Mouse (Mus musculus) hindbrain, embryonic 12.5 days (tissue): ENCODE measurements at regions not wholly inside any gene's neighbourhood (a gene's known extent, or its start where the extent isn't known, plus 50 kb on each side); places are given as distances from the start of the nearest gene placed in this dataset.

Experiments
- ATAC-seq: fragments of 200-750 bp; cut with Nextera tagmentation; 2 replicates; pipeline ENCODE4 v1.8.0; 2017; ENCODE audit warnings: moderate TSS enrichment; ENCODE audit not compliant: low FRiP score
- H3K27ac ChIP-seq: fragments of 300-500 bp; sonication (generic); 2 replicates; pipeline ENCODE4 v1.5.1; 2016; ENCODE audit warnings: mild to moderate bottlenecking
- H3K27me3 ChIP-seq: fragments of 300-500 bp; sonication (generic); 2 replicates; pipeline ENCODE4 v1.6.1; 2016; ENCODE audit warnings: mild to moderate bottlenecking
- H3K36me3 ChIP-seq: fragments of 300-500 bp; sonication (generic); 2 replicates; pipeline ENCODE4 v1.6.1; 2016; ENCODE audit warnings: mild to moderate bottlenecking
- H3K4me1 ChIP-seq: fragments of 300-500 bp; sonication (generic); 2 replicates; pipeline ENCODE4 v1.6.1; 2016
- H3K4me2 ChIP-seq: fragments of 300-500 bp; sonication (generic); replicated peaks from 2 replicates; pipeline ENCODE4 v1.6.1; 2016; ENCODE audit warnings: mild to moderate bottlenecking
- H3K4me3 ChIP-seq: fragments of 300-500 bp; sonication (generic); 2 replicates; pipeline ENCODE4 v1.5.1; 2016; ENCODE audit warnings: mild to moderate bottlenecking
- H3K9ac ChIP-seq: fragments of 300-500 bp; sonication (generic); 2 replicates; pipeline ENCODE4 v1.6.1; 2016; ENCODE audit warnings: mild to moderate bottlenecking, moderate library complexity
- H3K9me3 ChIP-seq: fragments of 300-500 bp; sonication (generic); replicated peaks from 2 replicates; pipeline ENCODE4 v1.6.1; 2016; ENCODE audit warnings: mild to moderate bottlenecking
- WGBS: fragments of 180-500 bp; shearing (Covaris S2); methylation state at CpG from one replicate; pipeline ENCODE4 v1.1.7; 2016; 5-methylcytosine and 5-hydroxymethylcytosine counted together

- no peak overlapping the region for H3K4me3 ChIP-seq
- no peaks in the 10 kb centered on the region for H3K9me3 ChIP-seq
- no peak for ATAC-seq
- H3K4me1 ChIP-seq = no peaks in the 10 kb centered on the region
- H3K36me3 ChIP-seq = no peaks in the 10 kb centered on the region
- no peak overlapping the region for H3K4me2 ChIP-seq
- H3K9ac ChIP-seq = no peak overlapping the region
- H3K27me3 ChIP-seq = no peaks in the 10 kb centered on the region
- H3K27ac ChIP-seq = no peak overlapping the region
- 89% methylated on average over 4 of the region's 4 CpGs for WGBS
Observed at GRCm38 (mm10) chr9:112608932-112609331, 373.2 kb upstream of the Arpp21 start.

GRCm38 (mm10) chr9:112607221-112607620, 371.5 kb upstream of the Arpp21 start:
- Histone ChIP-seq H3K36me3 (no peaks in the 10 kb centered on the region), H3K4me3 (no peak overlapping the region), H3K9ac (no peak overlapping the region), H3K4me2 (no peak overlapping the region), H3K27ac (no peak overlapping the region), H3K4me1 (no peaks in the 10 kb centered on the region), H3K27me3 (no peaks in the 10 kb centered on the region), H3K9me3 (no peaks in the 10 kb centered on the region)
- WGBS = 79% methylated on average over 3 of the region's 3 CpGs
- no peak for ATAC-seq

- H3K4me3 ChIP-seq = no peak overlapping the region
- no peaks in the 10 kb centered on the region for H3K9me3 ChIP-seq
- no peaks in the 10 kb centered on the region for H3K27me3 ChIP-seq
- no peaks in the 10 kb centered on the region for H3K36me3 ChIP-seq
- no peak overlapping the region for H3K9ac ChIP-seq
- no peaks in the 10 kb centered on the region for H3K4me1 ChIP-seq
- no peak overlapping the region for H3K27ac ChIP-seq
- H3K4me2 ChIP-seq = no peak overlapping the region
- no peak for ATAC-seq
Observed at GRCm38 (mm10) chr9:112595731-112596130, 360.0 kb upstream of the Arpp21 start.

- Histone ChIP-seq H3K27me3 (no peaks in the 10 kb centered on the region), H3K4me3 (no peak overlapping the region), H3K9ac (no peak overlapping the region), H3K9me3 (no peaks in the 10 kb centered on the region), H3K27ac (no peak overlapping the region), H3K4me2 (no peak overlapping the region), H3K36me3 (no peaks in the 10 kb centered on the region), H3K4me1 (no peaks in the 10 kb centered on the region)
- 66% methylated on average over 3 of the region's 3 CpGs for WGBS
- no peak for ATAC-seq
Observed at GRCm38 (mm10) chr9:112590241-112590640, 354.5 kb upstream of the Arpp21 start.

GRCm38 (mm10) chr9:112573316-112573715, 337.6 kb upstream of the Arpp21 start:
- H3K4me3 ChIP-seq = no peak overlapping the region
- H3K27ac ChIP-seq = no peak overlapping the region
- no peaks in the 10 kb centered on the region for H3K9me3 ChIP-seq
- H3K36me3 ChIP-seq = no peaks in the 10 kb centered on the region
- no peak for ATAC-seq
- no peak overlapping the region for H3K9ac ChIP-seq
- H3K4me2 ChIP-seq = no peak overlapping the region
- no peaks in the 10 kb centered on the region for H3K27me3 ChIP-seq
- WGBS = 61% methylated on average over 3 of the region's 3 CpGs
- no peaks in the 10 kb centered on the region for H3K4me1 ChIP-seq

GRCm38 (mm10) chr9:112561348-112561747, 325.6 kb upstream of the Arpp21 start:
- ATAC-seq = no peak
- Histone ChIP-seq H3K36me3 (no peaks in the 10 kb centered on the region), H3K9me3 (no peaks in the 10 kb centered on the region), H3K4me3 (no peak overlapping the region), H3K4me2 (no peak overlapping the region), H3K4me1 (no peaks in the 10 kb centered on the region), H3K27me3 (no peaks in the 10 kb centered on the region), H3K9ac (no peak overlapping the region), H3K27ac (no peak overlapping the region)

GRCm38 (mm10) chr9:112560226-112560625, 324.5 kb upstream of the Arpp21 start:
- Histone ChIP-seq H3K36me3 (no peaks in the 10 kb centered on the region), H3K27ac (no peak overlapping the region), H3K4me3 (no peak overlapping the region), H3K4me1 (no peaks in the 10 kb centered on the region), H3K9me3 (no peaks in the 10 kb centered on the region), H3K9ac (no peak overlapping the region), H3K27me3 (no peaks in the 10 kb centered on the region), H3K4me2 (no peak overlapping the region)
- WGBS = 80% methylated on average over 4 of the region's 4 CpGs
- no peak for ATAC-seq

- Histone ChIP-seq H3K4me3 (no peak overlapping the region), H3K4me1 (no peaks in the 10 kb centered on the region), H3K9me3 (no peaks in the 10 kb centered on the region), H3K27me3 (no peaks in the 10 kb centered on the region), H3K4me2 (no peak overlapping the region), H3K9ac (no peak overlapping the region), H3K27ac (no peak overlapping the region), H3K36me3 (no peaks in the 10 kb centered on the region)
- 79% methylated on average over 2 of the region's 2 CpGs for WGBS
- no peak for ATAC-seq
Observed at GRCm38 (mm10) chr9:112537924-112538323, 302.2 kb upstream of the Arpp21 start.

- 75% methylated on average over 5 of the region's 5 CpGs for WGBS
Observed at GRCm38 (mm10) chr9:112525377-112525776, 289.6 kb upstream of the Arpp21 start.

GRCm38 (mm10) chr9:112523251-112523650, 287.5 kb upstream of the Arpp21 start:
- Histone ChIP-seq H3K27ac (no peak overlapping the region), H3K36me3 (no peaks in the 10 kb centered on the region), H3K4me3 (no peak overlapping the region), H3K4me2 (no peak overlapping the region), H3K4me1 (no peaks in the 10 kb centered on the region), H3K9ac (no peak overlapping the region), H3K9me3 (no peaks in the 10 kb centered on the region), H3K27me3 (no peaks in the 10 kb centered on the region)
- no peak for ATAC-seq
- 85% methylated on average over 3 of the region's 3 CpGs for WGBS

More at GRCm38 (mm10) chr9:112525377-112525776, 289.6 kb upstream of the Arpp21 start:
- no peaks in the 10 kb centered on the region for H3K9me3 ChIP-seq
- no peaks in the 10 kb centered on the region for H3K4me1 ChIP-seq
- no peak overlapping the region for H3K9ac ChIP-seq
- H3K27me3 ChIP-seq = no peaks in the 10 kb centered on the region
- no peaks in the 10 kb centered on the region for H3K36me3 ChIP-seq
- H3K4me2 ChIP-seq = no peak overlapping the region
- no peak overlapping the region for H3K27ac ChIP-seq
- no peak for ATAC-seq
- no peak overlapping the region for H3K4me3 ChIP-seq

GRCm38 (mm10) chr9:112510716-112511115, 275.0 kb upstream of the Arpp21 start:
- 82% methylated on average over 2 of the region's 2 CpGs for WGBS
- no peaks in the 10 kb centered on the region for H3K27me3 ChIP-seq
- H3K27ac ChIP-seq = no peak overlapping the region
- H3K4me1 ChIP-seq = no peaks in the 10 kb centered on the region
- no peak for ATAC-seq
- H3K36me3 ChIP-seq = no peaks in the 10 kb centered on the region
- no peaks in the 10 kb centered on the region for H3K9me3 ChIP-seq
- no peak overlapping the region for H3K4me3 ChIP-seq
- no peak overlapping the region for H3K4me2 ChIP-seq
- H3K9ac ChIP-seq = no peak overlapping the region

GRCm38 (mm10) chr9:112506871-112507270, 271.1 kb upstream of the Arpp21 start:
- Histone ChIP-seq H3K36me3 (no peaks in the 10 kb centered on the region), H3K4me3 (no peak overlapping the region), H3K9ac (no peak overlapping the region), H3K27ac (no peak overlapping the region), H3K4me1 (no peaks in the 10 kb centered on the region), H3K27me3 (no peaks in the 10 kb centered on the region), H3K4me2 (no peak overlapping the region), H3K9me3 (no peaks in the 10 kb centered on the region)
- no peak for ATAC-seq
- WGBS = 80% methylated on average over 2 of the region's 2 CpGs

GRCm38 (mm10) chr9:112498676-112499075, 262.9 kb upstream of the Arpp21 start:
- no peaks in the 10 kb centered on the region for H3K27me3 ChIP-seq
- no peaks in the 10 kb centered on the region for H3K9me3 ChIP-seq
- H3K27ac ChIP-seq = no peak overlapping the region
- no peak overlapping the region for H3K9ac ChIP-seq
- H3K4me3 ChIP-seq = no peak overlapping the region
- no peaks in the 10 kb centered on the region for H3K4me1 ChIP-seq
- 86% methylated on average over 4 of the region's 4 CpGs for WGBS
- no peaks in the 10 kb centered on the region for H3K36me3 ChIP-seq
- no peak overlapping the region for H3K4me2 ChIP-seq
- ATAC-seq = no peak
